In the genomic region with DNA sequence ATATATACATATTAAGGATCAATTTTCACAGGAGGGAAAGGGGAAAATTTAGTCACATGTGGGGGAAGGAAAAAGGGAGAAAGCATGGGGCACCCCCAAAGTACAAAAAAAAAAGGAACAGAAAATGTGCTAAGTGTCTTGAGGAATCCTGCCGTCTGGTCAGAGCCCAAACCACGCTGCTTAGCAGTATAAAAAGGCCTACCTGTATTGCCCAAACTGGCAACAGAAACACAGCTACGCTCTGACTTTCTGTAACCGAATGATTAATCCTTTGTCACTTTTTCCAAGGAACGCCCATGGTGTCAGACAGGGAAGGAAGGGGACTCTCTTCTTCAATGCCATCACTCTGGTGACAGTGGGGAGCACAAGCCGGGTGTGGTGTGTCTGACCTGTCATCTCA, we compare ENCODE assay signal across 20 mouse cellular contexts. TPM values are rescaled to one million over a fixed set of nuclear protein-coding genes. Genes with fewer than 3 reads are reported as not detected.
DNase-seq lines count a peak whose midpoint lies in the region; ATAC-seq and TF ChIP-seq lines count a peak whose summit lies in the region.
"Had no signal": no experiment of that assay in that cellular context is flagged by ENCODE, and none has a peak within 500 bp of the region (broad histone marks: within the 10 kb centered on the region; RNA-seq: fewer than 3 reads in every experiment).

No protein-coding gene starts in this region.

- intact Hi-C loops in heart, adult 2 months (cut with DNase I), result no loop called here

- H3K27ac ChIP-seq in heart, adult 2 months, result peak overlapping the region; percentile 87
- peak overlapping the region; percentile 86; the same call in 1 of the 2 replicates for H3K27ac ChIP-seq in liver, embryonic 13.5 days
- peak overlapping the region; percentile 49 for H3K27ac ChIP-seq in bone marrow macrophage, adult 2 months (ENCODE audit: insufficient read depth, low read depth, low read length)
- H3K27ac ChIP-seq: embryonic facial prominence, embryonic 15.5 days; forebrain, embryonic 10.5 days; hindbrain, embryonic 12.5 days had no signal

- peak; percentile 29 for DNase-seq in cerebellum, adult 11-12 months
- DNase-seq in cerebellum, adult 8-10 months, result no peak
- no peak for DNase-seq in heart, adult 2 months
- DNase-seq in heart, adult 8-10 months (ENCODE audit: low spot score), result no peak
- no peak for DNase-seq in liver, embryonic 13.5 days
- DNase-seq in liver (no peak), MN1 (ENCODE audit: low spot score) (no peak)
- DNase-seq: adrenal gland, adult 8-10 months; adrenal gland, postnatal 36 days; embryo, embryonic 11 days; heart, postnatal 4 days had no signal

- peaks cover 45% of the 10 kb centered on the region for H3K4me1 ChIP-seq in heart, adult 2 months (ENCODE audit: control insufficient read depth, insufficient read depth, low read length)
- peaks cover 99% of the 10 kb centered on the region for H3K4me1 ChIP-seq in liver, embryonic 13.5 days (replicated peaks)
- peaks cover 72% of the 10 kb centered on the region for H3K4me1 ChIP-seq in bone marrow macrophage, adult 2 months (ENCODE audit: control insufficient read depth, insufficient read depth, low read length)

- no peak for ATAC-seq in liver, embryonic 13.5 days (ENCODE audit: low read depth)
- ATAC-seq: forebrain, embryonic 14.5 days; inflammation-experienced regulatory T-cells, adult 6 months; intestine, postnatal 0 days had no signal

- H3K36me3 ChIP-seq in heart, adult 2 months (ENCODE audit: control insufficient read depth, insufficient read depth, low read length), result peaks cover 14% of the 10 kb centered on the region
- peaks cover 7% of the 10 kb centered on the region; the same call in 1 of the 2 replicates for H3K36me3 ChIP-seq in liver, embryonic 13.5 days
- H3K36me3 ChIP-seq: embryonic facial prominence, embryonic 15.5 days had no signal

- no peaks in the 10 kb centered on the region for H3K79me2 ChIP-seq in heart, adult 2 months (replicated peaks; ENCODE audit: control insufficient read depth, insufficient read depth, low read length)

- H3K4me3 ChIP-seq in heart, adult 2 months, result no peak overlapping the region
- no peak overlapping the region for H3K4me3 ChIP-seq in liver, embryonic 13.5 days (replicated peaks)
- H3K4me3 ChIP-seq in bone marrow macrophage, adult 2 months (ENCODE audit: insufficient read depth, low read length), result no peak overlapping the region
- H3K4me3 ChIP-seq: embryonic facial prominence, embryonic 15.5 days; erythroblast, embryonic 14.5 days; forebrain, embryonic 10.5 days; heart, embryonic 13.5 days; hindbrain, embryonic 12.5 days had no signal

- H3K9ac ChIP-seq in heart, adult 2 months (ENCODE audit: low read depth, low read length), result no peak overlapping the region
- H3K9ac ChIP-seq in liver, embryonic 13.5 days, result no peak overlapping the region
- H3K9ac ChIP-seq: embryonic facial prominence, embryonic 15.5 days; hindbrain, embryonic 12.5 days had no signal

- no peak for TF ChIP-seq CTCF in heart, adult 2 months (IDR thresholded peaks at IDR 0.05)
- no peak for TF ChIP-seq CTCF in bone marrow macrophage, adult 2 months (IDR thresholded peaks at IDR 0.05; ENCODE audit: low read depth, low read length)

- no peaks in the 10 kb centered on the region for H3K9me3 ChIP-seq in liver, embryonic 13.5 days (replicated peaks)
- H3K9me3 ChIP-seq: embryonic facial prominence, embryonic 15.5 days; forebrain, embryonic 10.5 days; heart, embryonic 13.5 days; hindbrain, embryonic 12.5 days had no signal

- no peak for TF ChIP-seq POLR2A in heart, adult 2 months (IDR thresholded peaks at IDR 0.05; ENCODE audit: insufficient read depth, low read depth, low read length)
- no peak for TF ChIP-seq POLR2A in bone marrow macrophage, adult 2 months (IDR thresholded peaks at IDR 0.05; ENCODE audit: borderline replicate concordance, low read depth, low read length)

- no peaks in the 10 kb centered on the region for H3K27me3 ChIP-seq in heart, adult 2 months (ENCODE audit: control insufficient read depth, insufficient read depth, low read length)
- H3K27me3 ChIP-seq in liver, embryonic 13.5 days, result no peaks in the 10 kb centered on the region
- H3K27me3 ChIP-seq: embryonic facial prominence, embryonic 15.5 days; heart, embryonic 13.5 days; hindbrain, embryonic 12.5 days had no signal

- TF ChIP-seq EP300 in heart, adult 2 months (IDR thresholded peaks at IDR 0.05; ENCODE audit: insufficient read depth, low read depth, low read length), result no peak

- WGBS in heart, adult 2 months, result 76% methylated on average over 6 of the region's 6 CpGs
- WGBS in liver, embryonic 13.5 days (ENCODE audit: insufficient replicate concordance), result 67% methylated on average over 6 of the region's 6 CpGs

- H3K4me2 ChIP-seq in liver, embryonic 13.5 days, result no peak overlapping the region
- H3K4me2 ChIP-seq: embryonic facial prominence, embryonic 15.5 days; heart, embryonic 13.5 days; hindbrain, embryonic 12.5 days had no signal

RNA-seq across cellular contexts. Expression of gene Sh3bp5, which starts 30.2 kb away (rescaled TPM):
- 10 to 100 TPM; 51.0 to 58.3 TPM for total RNA-seq in heart, adult 2 months (2021)
- 27.0 and 37.1 TPM in 2 replicates for polyA plus RNA-seq in heart, adult 2 months (2012; rRNA removed)
- total RNA-seq in heart, adult 8-10 months (2022), result 10 to 100 TPM; 38.6 to 50.6 (median 50.1) TPM
- polyA plus RNA-seq in liver, embryonic 13.5 days (2015; fragmentation: Nextera tagmentation; extraction: Ambion mirVana), result 13.3 and 16.2 TPM in 2 replicates
- 93.0 and 99.5 TPM in 2 replicates for polyA plus RNA-seq in bone marrow macrophage, adult 2 months (2012; ENCODE audit: insufficient read depth, insufficient read length, missing spikeins)
